In the genomic region with DNA sequence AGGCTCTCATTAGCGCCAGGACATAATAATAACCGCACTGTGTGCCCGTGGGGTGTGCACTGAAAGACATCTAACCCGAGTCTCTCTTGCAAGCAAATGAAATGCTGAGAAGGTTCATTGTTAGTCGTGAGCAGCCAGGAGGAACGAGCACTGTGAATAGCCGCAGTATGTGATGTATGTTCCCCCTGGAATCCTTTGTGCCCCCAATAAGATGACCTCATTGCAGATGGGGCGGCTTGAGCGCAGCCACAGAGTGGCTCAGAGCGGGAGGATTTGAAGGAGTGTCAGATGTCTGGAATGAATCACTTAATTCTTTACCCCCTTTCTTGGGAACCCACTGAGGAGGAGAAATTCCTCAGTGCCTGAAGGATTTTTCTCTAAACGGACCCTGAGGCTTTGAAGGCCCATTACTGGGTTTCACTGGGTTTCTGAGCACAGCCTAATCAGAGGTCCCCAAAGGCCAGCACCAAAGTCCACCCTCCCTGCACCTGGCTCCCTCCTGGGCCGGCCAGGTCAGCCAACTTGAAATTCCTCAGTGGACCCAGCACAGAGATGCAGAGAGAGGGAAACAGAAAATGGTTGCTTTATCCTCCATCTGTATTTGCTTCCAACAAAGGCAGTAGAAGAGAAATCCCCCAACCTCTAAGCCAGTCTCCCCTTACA, we compare ENCODE assay signal across 9 mouse cellular contexts. TPM values are rescaled to one million over a fixed set of nuclear protein-coding genes. Genes with fewer than 3 reads are reported as not detected.
DNase-seq lines count a peak whose midpoint lies in the region; ATAC-seq and TF ChIP-seq lines count a peak whose summit lies in the region.
"Had no signal": no experiment of that assay in that cellular context is flagged by ENCODE, and none has a peak within 500 bp of the region (broad histone marks: within the 10 kb centered on the region; RNA-seq: fewer than 3 reads in every experiment).

No protein-coding gene starts in this region.

- 0 out of 2 replicates have a peak overlapping the region, but pooled peaks have one; percentile 17 for H3K4me2 ChIP-seq in hindbrain, embryonic 13.5 days
- H3K4me2 ChIP-seq in neural tube, embryonic 12.5 days (replicated peaks), result 0 out of 2 replicates have a peak overlapping the region, but pooled peaks have one; percentile 7
- H3K4me2 ChIP-seq: heart, embryonic 15.5 days had no signal

- no peak overlapping the region for H3K4me3 ChIP-seq in left cerebral cortex, adult 2 months
- 0 out of 2 replicates have a peak overlapping the region, but pooled peaks have one; percentile 12 for H3K4me3 ChIP-seq in embryonic facial prominence, embryonic 10.5 days
- H3K4me3 ChIP-seq in hindbrain, embryonic 13.5 days, result no peak overlapping the region
- no peak overlapping the region for H3K4me3 ChIP-seq in neural tube, embryonic 12.5 days
- H3K4me3 ChIP-seq: heart, embryonic 15.5 days had no signal

- H3K36me3 ChIP-seq in embryonic facial prominence, embryonic 10.5 days (replicated peaks), result no peaks in the 10 kb centered on the region
- H3K36me3 ChIP-seq in hindbrain, embryonic 13.5 days, result no peaks in the 10 kb centered on the region
- no peaks in the 10 kb centered on the region for H3K36me3 ChIP-seq in neural tube, embryonic 12.5 days
- H3K36me3 ChIP-seq: heart, embryonic 15.5 days had no signal

- peak overlapping the region; percentile 63 for H3K27ac ChIP-seq in left cerebral cortex, adult 2 months
- peak overlapping the region; percentile 88 for H3K27ac ChIP-seq in embryonic facial prominence, embryonic 10.5 days (replicated peaks)
- peak overlapping the region; percentile 76 for H3K27ac ChIP-seq in hindbrain, embryonic 13.5 days
- H3K27ac ChIP-seq in neural tube, embryonic 12.5 days, result peak overlapping the region; percentile 51; the same call in 1 of the 2 replicates
- H3K27ac ChIP-seq: heart, embryonic 15.5 days had no signal

- intact Hi-C loops in left cerebral cortex, adult 2 months (cut with DNase I), result loop anchor here (5.0 kb wide), 1 partner anchor 99 kb away; a partner anchor contains a TSS
- intact Hi-C loops in left cerebral cortex, postnatal 36 days (cut with DNase I), result loop anchor here (5.0 kb wide), 1 partner anchor 99 kb away; a partner anchor contains a TSS

- no peaks in the 10 kb centered on the region for H3K27me3 ChIP-seq in embryonic facial prominence, embryonic 10.5 days (replicated peaks; ENCODE audit: low read depth, poor library complexity, severe bottlenecking)
- H3K27me3 ChIP-seq in hindbrain, embryonic 13.5 days, result no peaks in the 10 kb centered on the region
- no peaks in the 10 kb centered on the region for H3K27me3 ChIP-seq in neural tube, embryonic 12.5 days (replicated peaks)
- H3K27me3 ChIP-seq: heart, embryonic 15.5 days had no signal

- peaks cover 56% of the 10 kb centered on the region for H3K4me1 ChIP-seq in embryonic facial prominence, embryonic 10.5 days
- H3K4me1 ChIP-seq in hindbrain, embryonic 13.5 days (replicated peaks), result peaks cover 69% of the 10 kb centered on the region
- peaks cover 40% of the 10 kb centered on the region for H3K4me1 ChIP-seq in neural tube, embryonic 12.5 days

- H3K9ac ChIP-seq in hindbrain, embryonic 13.5 days, result peak overlapping the region; percentile 43
- no peak overlapping the region for H3K9ac ChIP-seq in neural tube, embryonic 12.5 days
- H3K9ac ChIP-seq: heart, embryonic 15.5 days had no signal

- no peaks in the 10 kb centered on the region for H3K9me3 ChIP-seq in embryonic facial prominence, embryonic 10.5 days
- H3K9me3 ChIP-seq in hindbrain, embryonic 13.5 days, result no peaks in the 10 kb centered on the region
- no peaks in the 10 kb centered on the region for H3K9me3 ChIP-seq in neural tube, embryonic 12.5 days
- H3K9me3 ChIP-seq: heart, embryonic 15.5 days had no signal

- WGBS in embryonic facial prominence, embryonic 10.5 days, result 5% methylated on average over 12 of the region's 12 CpGs
- WGBS in hindbrain, embryonic 13.5 days, result 3% methylated on average over 12 of the region's 12 CpGs
- 4% methylated on average over 12 of the region's 12 CpGs for WGBS in neural tube, embryonic 12.5 days

- no peak for TF ChIP-seq CTCF in left cerebral cortex, adult 2 months (IDR thresholded peaks at IDR 0.05)

- DNase-seq in left cerebral cortex, adult 2 months (ENCODE audit: extremely low spot score in 1 of 2, low spot score in 2 of 2), result no peak
- no peak for DNase-seq in left cerebral cortex, postnatal 36 days (ENCODE audit: low spot score in 2 of 2)
- peak; percentile 79 for DNase-seq in embryonic facial prominence, embryonic 10.5 days (ENCODE audit: low spot score)
- DNase-seq in gastrocnemius, postnatal 10 days, result no peak
- DNase-seq in ovary, postnatal 14 days (ENCODE audit: low spot score), result no peak

- peak; percentile 81 for ATAC-seq in hindbrain, embryonic 13.5 days (ENCODE audit: low FRiP score)
- peak; percentile 94 for ATAC-seq in neural tube, embryonic 12.5 days (ENCODE audit: low FRiP score, low read depth)
- no peak for ATAC-seq in megakaryocyte, adult 5-6 weeks (ENCODE audit: poor library complexity, severe bottlenecking)

RNA-seq across cellular contexts. Expression of a gene that starts 43.5 kb away (rescaled TPM):
- not detected for total RNA-seq in left cerebral cortex, adult 2 months (2021)
- not detected for total RNA-seq in left cerebral cortex, postnatal 36 days (2021)
- not detected in 2 replicates for polyA plus RNA-seq in embryonic facial prominence, embryonic 10.5 days (2016; fragmentation: Nextera tagmentation; extraction: Ambion mirVana)
- not detected in 2 replicates for polyA plus RNA-seq in hindbrain, embryonic 13.5 days (2015; fragmentation: Nextera tagmentation; extraction: Ambion mirVana)
- polyA plus RNA-seq in neural tube, embryonic 12.5 days (2016; fragmentation: Nextera tagmentation; extraction: Ambion mirVana), result not detected in 2 replicates
- not detected for total RNA-seq in gastrocnemius, postnatal 10 days (2021)
- total RNA-seq in megakaryocyte, adult 5-6 weeks (2015), result not detected in 2 replicates
- total RNA-seq in megakaryocyte, adult 5-6 weeks (2017), result not detected in 2 replicates
- polyA plus RNA-seq: heart, embryonic 15.5 days had no signal
